Mouse (Mus musculus) layer of hippocampus, postnatal 10 days (tissue): ENCODE data around the gene 2210016F16Rik. TPM values are rescaled to one million over a fixed set of nuclear protein-coding genes. Genes with fewer than 3 reads are reported as not detected.
A peak's percentile ranks its signal among the peaks of the same experiment; 100 is the strongest.
"Not testable (repeated sequence)": the region's sequence is repeated elsewhere in the genome, so short reads cannot be mapped to it uniquely, and the experiment has no call there.

Experiments
- DNase-seq, 2 experiments: peaks; one replicate each; pipeline ENCODE4 v3.0.0; 2021; ENCODE audit warnings: low spot score in 2 of 2
- long read RNA-seq: library from polyadenylated mRNA; stranded (forward); transcript quantifications from one replicate; pipeline ENCODE4 v2.0.0, GENCODE M21; 2023
- total RNA-seq, 2 experiments: library from RNA; stranded (reverse); gene quantifications; 2 replicates each; pipeline ENCODE4 v1.2.3; 2021

Gene 2210016F16Rik
- 1 to 10 TPM; 6.1 TPM for total RNA-seq
- long read RNA-seq, transcript 2210016F16Rik-201 (4 exons, 3,051 nt) = major isoform, 23 of 29 reads
- long read RNA-seq, partial matches to known transcripts = 2 of 29 reads
- long read RNA-seq, other reads (novel, unspliced or antisense) = 4 of 29 reads

- DNase-seq = peak; percentile 59 to 61
These were observed at the start of gene 2210016F16Rik for GRCm38 (mm10) chr13:58384779-58385546. Gene 2210016F16Rik, minus strand, starts transcription at chr13:58385225.

DNA sequence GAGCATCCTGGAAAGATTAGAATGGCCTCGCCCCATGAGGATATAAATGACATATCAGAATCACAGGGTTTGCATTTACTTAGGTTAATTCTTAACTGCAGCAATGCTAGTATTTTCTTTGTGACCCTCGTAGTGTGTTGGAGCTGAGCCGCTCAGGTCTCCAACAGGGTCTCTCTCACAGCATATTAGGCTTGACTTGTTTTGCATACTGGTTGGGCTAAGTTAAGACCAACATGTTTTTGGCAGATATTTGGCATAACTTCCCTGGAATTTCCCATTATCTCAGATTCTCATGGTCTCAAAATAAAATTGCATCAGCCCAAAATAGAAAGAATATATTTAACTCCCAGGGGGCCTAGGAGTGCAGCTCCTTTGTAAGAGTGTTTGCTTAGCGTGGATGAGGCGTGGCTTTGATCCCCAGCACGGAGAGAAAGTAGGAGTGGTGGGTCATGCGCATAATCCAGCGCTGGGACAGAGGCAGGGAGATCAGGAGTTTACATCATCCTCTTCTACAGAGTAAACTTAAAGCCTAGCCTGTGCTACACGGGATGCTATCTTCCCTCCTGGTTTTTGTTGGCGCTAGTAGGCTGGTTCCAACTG, 38.1 kb upstream of the 2210016F16Rik start:
- DNase-seq = no peak

- no peak for DNase-seq
These were observed 37.2 kb upstream of the 2210016F16Rik start for GRCm38 (mm10) chr13:58422242-58422641.

GRCm38 (mm10) chr13:58421026-58421425, 36.0 kb upstream of the 2210016F16Rik start:
- no peak for DNase-seq

GRCm38 (mm10) chr13:58419266-58419665, 34.2 kb upstream of the 2210016F16Rik start:
- DNase-seq = no peak

GRCm38 (mm10) chr13:58418656-58419055, 33.6 kb upstream of the 2210016F16Rik start:
- DNase-seq = no peak

DNA sequence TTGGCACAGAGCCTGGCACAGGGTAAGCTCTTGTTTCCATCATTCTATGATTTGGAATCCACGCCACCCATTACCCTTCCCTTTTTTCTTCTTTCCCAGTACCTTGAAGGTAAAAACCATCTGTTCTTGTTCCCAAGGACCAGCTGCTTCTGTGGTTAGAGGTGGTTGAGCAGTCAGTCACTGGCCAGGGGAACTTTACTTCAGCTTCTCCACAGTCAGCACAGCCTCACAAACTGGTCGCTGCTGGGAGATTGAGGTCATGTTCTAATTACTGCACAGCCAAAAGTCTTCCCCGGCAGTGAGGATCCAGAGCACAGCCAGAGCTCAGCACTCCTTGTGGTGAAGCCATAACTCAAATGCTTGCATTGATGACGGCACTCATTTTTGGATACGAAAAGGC, 30.8 kb upstream of the 2210016F16Rik start:
- no peak for DNase-seq

DNA sequence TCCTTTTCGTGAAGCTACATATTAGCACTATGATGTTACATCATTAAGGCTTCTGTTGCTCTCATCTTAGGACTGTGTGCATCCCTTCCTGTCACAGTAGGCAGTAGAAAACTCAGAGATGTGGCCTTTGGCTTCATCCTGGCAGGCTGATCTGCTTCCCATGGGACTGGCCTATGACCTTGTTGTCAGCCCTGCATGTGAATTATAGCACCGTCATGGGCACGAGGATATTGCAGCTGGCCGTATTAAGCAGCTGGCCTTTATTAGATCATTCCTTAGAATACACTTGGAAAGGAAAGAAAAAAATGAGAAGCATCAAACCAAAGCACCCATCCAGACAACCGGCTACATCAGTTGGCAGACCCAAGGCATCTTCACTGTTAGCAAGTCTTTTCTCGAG, 30.3 kb upstream of the 2210016F16Rik start:
- no peak for DNase-seq

DNA sequence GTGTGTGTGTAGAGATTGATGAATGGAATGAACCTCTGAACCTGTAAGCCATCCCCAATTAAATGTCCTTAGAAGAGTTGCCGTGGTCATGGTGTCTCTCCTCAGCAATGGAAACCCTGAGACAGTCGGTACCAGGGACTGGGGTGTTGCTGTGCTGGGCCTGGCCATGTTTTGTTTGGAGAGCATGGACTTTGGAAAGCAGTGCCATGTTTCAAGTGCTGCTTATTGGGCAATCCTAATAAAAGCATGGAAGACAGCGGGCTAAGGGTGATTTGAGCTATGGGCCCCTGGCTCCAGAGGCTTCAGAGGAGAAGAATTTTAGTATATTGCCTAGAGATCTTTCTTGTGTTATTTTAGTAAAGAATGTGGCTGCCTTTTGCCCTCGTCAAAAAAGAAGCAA, 26.0 kb upstream of the 2210016F16Rik start:
- no peak for DNase-seq

GRCm38 (mm10) chr13:58403243-58403642, 18.2 kb upstream of the 2210016F16Rik start, which contains the start of gene Hnrnpk:
Gene Hnrnpk, minus strand, starts transcription at chr13:58403343.
- not testable (repeated sequence) for DNase-seq

DNA sequence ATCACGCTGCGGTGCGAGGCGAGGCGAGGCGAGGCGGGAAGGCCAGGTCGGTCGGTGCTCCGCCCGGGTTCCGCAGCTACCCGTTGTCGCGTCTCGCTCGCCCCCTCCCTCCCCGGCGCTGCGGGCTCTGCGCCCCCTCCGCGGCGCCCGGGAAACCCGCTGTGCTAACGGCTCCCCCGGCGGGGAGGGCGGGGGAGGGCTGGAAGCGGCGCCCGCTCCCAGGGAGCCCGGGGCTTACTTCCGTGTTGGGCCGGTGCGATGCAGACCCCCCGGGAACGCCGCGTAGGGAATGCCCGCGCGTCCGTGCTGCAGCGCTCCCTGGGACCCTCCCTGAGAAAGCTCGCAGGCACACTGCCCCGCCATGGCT, 17.7 kb upstream of the 2210016F16Rik start:
- DNase-seq = no peak

- peak; percentile 99 for DNase-seq
These were observed 17.1 kb upstream of the 2210016F16Rik start, which contains the start of gene Rmi1 for GRCm38 (mm10) chr13:58402003-58402743. Gene Rmi1, plus strand, starts transcription at chr13:58402248.

DNA sequence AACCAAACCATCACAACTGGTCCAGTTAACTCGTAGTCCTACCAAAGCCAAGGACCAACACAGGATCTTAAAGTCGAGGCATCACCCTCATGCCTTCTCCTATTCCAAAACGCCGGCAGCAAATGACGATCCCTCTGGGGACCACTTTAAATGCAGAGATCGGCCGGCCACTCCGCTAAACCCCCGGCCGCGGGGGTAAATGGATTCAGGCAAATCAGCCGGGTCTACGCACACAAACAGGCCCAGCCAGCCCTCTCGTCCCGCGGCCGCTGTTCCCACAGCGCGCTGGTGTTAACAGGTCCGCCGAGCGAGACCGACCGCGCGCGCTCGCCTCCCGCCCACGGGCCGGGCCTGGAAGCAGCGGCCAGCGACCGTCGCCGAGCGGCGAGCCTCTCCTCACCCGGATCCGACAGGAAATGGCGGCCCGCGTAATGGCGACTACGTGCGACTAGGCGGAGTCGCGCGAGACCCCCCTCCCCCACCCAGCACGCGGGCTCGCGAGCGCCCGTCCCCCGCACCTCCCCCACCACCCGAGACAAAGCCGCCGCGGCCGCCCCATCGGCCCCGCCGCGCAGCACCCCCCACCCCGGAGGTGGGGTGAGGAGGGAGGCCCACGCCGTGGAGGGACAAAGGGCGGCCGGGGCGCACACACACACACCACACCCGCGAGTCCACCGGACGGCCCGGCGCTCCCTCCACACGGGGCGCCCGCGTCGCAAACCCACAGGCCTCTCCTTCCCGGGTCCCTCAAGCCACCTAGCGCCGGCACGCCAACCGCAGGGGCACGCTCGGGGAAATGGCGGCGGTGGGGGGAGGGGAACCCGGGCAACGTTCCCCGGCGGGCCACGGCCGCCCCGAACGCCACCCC, 16.3 kb upstream of the 2210016F16Rik start:
- peak; percentile 72 to 81 for DNase-seq

DNA sequence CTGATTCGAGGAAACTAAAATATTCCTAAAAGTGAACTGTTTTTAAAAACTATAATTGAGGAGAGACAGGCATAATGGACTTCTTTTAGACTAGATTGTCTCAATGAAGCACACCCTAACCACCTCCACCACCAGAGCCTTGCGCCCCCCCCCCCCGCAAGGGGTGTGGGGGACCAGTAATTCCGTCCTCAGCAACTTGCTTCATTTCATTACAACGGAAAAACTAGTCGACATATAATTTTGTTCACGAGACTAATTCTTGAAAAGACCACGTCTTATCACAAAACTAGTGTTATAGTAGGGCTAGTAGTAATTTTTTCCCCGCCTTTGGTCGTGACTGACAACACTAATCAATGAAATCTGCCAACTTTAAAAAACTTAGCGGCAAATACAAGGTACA, 15.6 kb upstream of the 2210016F16Rik start:
- no peak for DNase-seq

DNA sequence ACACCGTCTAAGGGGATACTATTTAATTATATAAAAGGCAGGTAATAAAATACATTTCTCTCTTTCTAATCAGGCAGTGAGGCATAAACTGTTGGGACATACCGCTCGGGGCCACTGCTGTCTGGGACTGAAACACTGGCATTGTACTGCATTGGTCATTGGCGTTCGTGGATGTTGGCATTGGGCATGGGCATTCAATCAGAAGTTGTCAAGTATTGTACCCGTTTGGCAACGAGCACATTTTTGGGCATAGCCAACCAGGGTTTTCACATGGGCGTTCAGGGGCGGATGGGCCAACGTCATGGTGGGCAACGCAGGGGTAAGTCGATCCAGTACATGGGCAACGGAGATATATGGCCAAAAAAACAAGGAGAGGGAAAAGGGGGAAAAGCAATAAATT, 12.6 kb upstream of the 2210016F16Rik start:
- DNase-seq = no peak

DNA sequence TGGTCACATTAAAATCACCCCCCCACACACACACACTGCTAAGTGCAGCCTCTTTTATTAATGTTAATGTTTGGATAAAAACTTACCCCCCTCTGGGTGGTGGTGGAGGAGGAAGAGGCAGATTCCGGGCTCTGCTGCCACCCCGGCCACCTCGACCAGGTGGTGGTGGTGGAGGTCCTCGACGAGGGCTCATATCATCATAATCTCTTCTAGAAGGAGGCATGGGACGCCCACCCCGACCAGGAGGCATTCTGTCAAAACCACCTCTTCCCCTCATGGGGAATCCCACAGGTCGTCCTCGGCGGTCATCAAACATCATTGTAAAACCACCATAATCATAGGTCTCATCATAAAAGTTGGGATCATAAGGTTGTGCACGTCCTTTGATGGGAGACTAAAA, 9.4 kb upstream of the 2210016F16Rik start:
- DNase-seq = not testable (repeated sequence)

DNA sequence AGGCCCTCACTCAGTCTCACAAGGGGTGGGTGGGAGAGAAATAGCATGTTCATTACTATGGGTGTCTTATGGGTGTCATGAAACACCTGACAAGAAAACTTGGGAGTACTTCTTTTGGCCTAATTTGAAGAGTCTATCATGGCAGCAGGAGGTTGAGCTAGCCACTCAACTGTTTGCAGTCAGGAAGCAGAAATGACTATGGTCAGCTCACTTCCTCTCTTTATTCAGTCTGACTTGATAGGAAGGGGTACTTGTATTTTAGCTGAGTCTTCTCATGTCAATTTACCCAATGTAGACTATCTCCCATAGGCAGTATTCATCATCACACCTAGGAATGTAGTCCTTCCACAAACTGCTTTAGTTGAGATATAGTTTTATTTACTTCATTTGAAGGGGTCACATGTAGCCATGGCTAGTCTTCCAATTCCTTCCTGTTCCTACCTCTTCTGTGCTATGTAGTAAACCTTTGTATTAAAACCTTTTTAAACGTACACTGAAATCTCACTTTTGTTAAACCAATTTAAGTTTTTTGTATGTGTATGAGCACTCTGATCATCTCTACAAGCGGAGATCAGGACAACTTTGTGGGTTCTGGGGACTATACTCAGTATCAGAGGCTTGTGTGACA, 4.4 kb upstream of the 2210016F16Rik start:
- DNase-seq = no peak

- no peak for DNase-seq
These were observed 3.4 kb upstream of the 2210016F16Rik start for GRCm38 (mm10) chr13:58388379-58388778.

DNA sequence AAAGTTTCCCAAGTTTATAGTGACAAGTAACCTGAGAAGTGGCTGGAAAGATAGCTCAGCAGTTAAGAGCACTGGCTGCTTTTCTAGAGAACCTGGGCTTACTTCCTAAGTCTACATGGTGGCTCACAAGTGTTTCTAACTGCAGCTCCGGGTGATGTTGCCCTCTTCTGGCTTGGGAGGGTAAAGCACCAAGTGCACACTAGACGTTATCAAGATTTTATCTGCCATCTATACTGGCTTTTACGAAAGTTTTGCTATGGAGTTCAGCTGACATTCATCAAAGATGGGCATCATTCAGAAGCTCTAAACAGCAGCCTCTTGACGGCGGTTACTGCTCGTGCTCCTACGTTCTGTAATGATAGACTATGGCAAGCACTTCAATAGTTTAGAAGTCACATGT, 2.9 kb upstream of the 2210016F16Rik start:
- DNase-seq = peak; percentile 79 to 82

DNA sequence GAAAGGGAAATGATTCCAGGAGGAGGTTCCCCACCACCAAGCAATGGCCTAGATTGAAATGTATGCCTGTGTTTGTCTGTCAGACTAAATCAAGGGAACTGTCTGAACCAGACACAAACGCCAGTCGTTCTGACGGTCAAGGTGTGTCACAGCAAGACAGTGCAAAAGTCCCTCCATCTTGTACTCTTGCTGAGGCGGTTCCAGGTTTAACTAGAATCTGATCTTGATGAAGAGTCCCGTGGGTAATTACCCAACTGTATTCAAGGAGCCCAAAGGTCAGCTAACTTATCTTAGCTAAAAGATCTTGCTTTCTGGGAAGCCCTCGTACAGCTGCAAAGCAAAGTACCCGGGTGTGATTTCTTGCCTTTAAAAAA, 509 bp upstream of the 2210016F16Rik start:
- no peak for DNase-seq
